Mouse (Mus musculus) testis, adult 2 months (tissue): ENCODE results near the gene Angptl2. TPM values are rescaled to one million over a fixed set of nuclear protein-coding genes. Genes with fewer than 3 reads are reported as not detected.

Source experiments
- H3K27ac ChIP-seq: fragments of 200-500 bp; 2 replicates; pipeline ENCODE4 v1.5.1; 2012; ENCODE audit warnings: low read depth, low read length; ENCODE audit not compliant: control insufficient read depth, insufficient read depth
- H3K27me3 ChIP-seq: fragments of 200-500 bp; 2 replicates; pipeline ENCODE4 v1.6.1; 2012; ENCODE audit warnings: mild to moderate bottlenecking, low read length, moderate library complexity; ENCODE audit not compliant: control insufficient read depth, insufficient read depth
- H3K36me3 ChIP-seq: fragments of 200-500 bp; 2 replicates; pipeline ENCODE4 v1.6.1; 2012; ENCODE audit warnings: mild to moderate bottlenecking, low read length; ENCODE audit not compliant: control insufficient read depth, insufficient read depth
- H3K4me1 ChIP-seq: fragments of 200-500 bp; 2 replicates; pipeline ENCODE4 v1.6.1; 2012; ENCODE audit warnings: low read length; ENCODE audit not compliant: control insufficient read depth, insufficient read depth
- H3K4me3 ChIP-seq: fragments of 200-500 bp; 2 replicates; pipeline ENCODE4 v1.5.1; 2012; ENCODE audit warnings: low read depth, mild to moderate bottlenecking, low read length, moderate library complexity, mixed read lengths; ENCODE audit not compliant: control insufficient read depth
- CTCF ChIP-seq: fragments of 200-500 bp; IDR thresholded peaks from 2 replicates; pipeline ENCODE4 v1.5.1; 2012; ENCODE audit warnings: low read depth, mild to moderate bottlenecking, inconsistent platforms, low read length, moderate library complexity; ENCODE audit not compliant: control insufficient read depth, insufficient read depth, insufficient replicate concordance
- POLR2A ChIP-seq: fragments of 200-500 bp; IDR thresholded peaks from 2 replicates; pipeline ENCODE4 v1.6.1; 2012; ENCODE audit warnings: low read depth, mild to moderate bottlenecking, inconsistent platforms, low read length, moderate library complexity; ENCODE audit not compliant: control insufficient read depth
- polyA plus RNA-seq: library from polyadenylated mRNA; depleted of rRNA; stranded (reverse); fragments of >200 nt; gene quantifications from 2 replicates; pipeline ENCODE4 v1.2.3, GENCODE M21; 2012

Angptl2 gene
- polyA plus RNA-seq, 1 experiment = 3.1 TPM

DNA sequence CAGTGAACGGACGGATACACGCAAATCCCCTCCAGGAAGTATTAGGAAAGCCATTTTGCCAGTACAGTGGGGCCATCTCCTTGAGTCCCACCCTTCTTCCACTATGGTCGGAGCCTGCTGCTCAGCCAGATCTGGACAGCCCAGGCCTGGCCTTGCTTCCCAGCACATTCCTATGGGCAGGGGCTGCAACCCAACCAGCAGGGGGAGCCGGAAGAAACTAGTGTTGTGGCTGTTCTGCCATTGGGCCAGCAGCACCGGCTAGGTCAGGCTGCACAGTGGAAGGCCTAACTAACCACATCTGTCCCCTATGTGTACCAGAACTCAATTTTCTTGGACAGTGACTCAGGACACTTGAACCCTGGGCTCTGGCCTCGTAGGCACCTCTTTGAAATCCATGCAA lies 30.6 kb upstream of the Angptl2 start:
- Histone ChIP-seq H3K27me3 (no peaks in the 10 kb centered on the region), H3K27ac (no peak overlapping the region), H3K4me3 (no peak overlapping the region), H3K4me1 (peaks cover 3% of the 10 kb centered on the region), H3K36me3 (no peaks in the 10 kb centered on the region)
- 0 out of 2 replicates have a peak, but pooled peaks have one; percentile 24 for TF ChIP-seq CTCF
- TF ChIP-seq POLR2A = no peak

- no peaks in the 10 kb centered on the region for H3K36me3 ChIP-seq
- TF ChIP-seq POLR2A (no peak), CTCF (no peak)
- H3K4me3 ChIP-seq = no peak overlapping the region
- no peaks in the 10 kb centered on the region for H3K27me3 ChIP-seq
- H3K4me1 ChIP-seq = peaks cover 3% of the 10 kb centered on the region
- no peak overlapping the region for H3K27ac ChIP-seq
These were observed 29.4 kb upstream of the Angptl2 start for GRCm38 (mm10) chr2:33186505-33186904.

DNA sequence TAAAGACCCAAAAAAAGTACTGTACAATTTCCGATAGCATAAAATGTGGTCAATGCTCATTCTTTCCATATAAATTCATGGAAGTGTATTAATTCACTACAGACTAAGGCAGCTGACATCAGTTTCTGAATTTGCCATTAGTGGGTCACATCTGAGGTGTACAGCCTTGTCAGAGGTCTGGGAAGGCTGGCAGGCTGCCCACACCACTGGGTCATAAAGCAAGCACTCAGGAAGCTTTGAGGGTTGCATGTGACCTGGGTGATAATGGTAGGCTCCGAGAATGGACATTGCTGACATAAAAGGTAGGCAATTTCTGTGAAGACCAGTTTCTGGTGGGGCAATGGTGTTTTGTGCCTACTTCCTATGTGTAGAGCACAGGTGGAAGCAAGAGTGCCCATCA lies 28.0 kb upstream of the Angptl2 start:
- no peak overlapping the region for H3K27ac ChIP-seq
- no peaks in the 10 kb centered on the region for H3K27me3 ChIP-seq
- no peaks in the 10 kb centered on the region for H3K36me3 ChIP-seq
- no peak overlapping the region for H3K4me3 ChIP-seq
- peaks cover 3% of the 10 kb centered on the region for H3K4me1 ChIP-seq
- TF ChIP-seq POLR2A = no peak
- no peak for TF ChIP-seq CTCF

DNA sequence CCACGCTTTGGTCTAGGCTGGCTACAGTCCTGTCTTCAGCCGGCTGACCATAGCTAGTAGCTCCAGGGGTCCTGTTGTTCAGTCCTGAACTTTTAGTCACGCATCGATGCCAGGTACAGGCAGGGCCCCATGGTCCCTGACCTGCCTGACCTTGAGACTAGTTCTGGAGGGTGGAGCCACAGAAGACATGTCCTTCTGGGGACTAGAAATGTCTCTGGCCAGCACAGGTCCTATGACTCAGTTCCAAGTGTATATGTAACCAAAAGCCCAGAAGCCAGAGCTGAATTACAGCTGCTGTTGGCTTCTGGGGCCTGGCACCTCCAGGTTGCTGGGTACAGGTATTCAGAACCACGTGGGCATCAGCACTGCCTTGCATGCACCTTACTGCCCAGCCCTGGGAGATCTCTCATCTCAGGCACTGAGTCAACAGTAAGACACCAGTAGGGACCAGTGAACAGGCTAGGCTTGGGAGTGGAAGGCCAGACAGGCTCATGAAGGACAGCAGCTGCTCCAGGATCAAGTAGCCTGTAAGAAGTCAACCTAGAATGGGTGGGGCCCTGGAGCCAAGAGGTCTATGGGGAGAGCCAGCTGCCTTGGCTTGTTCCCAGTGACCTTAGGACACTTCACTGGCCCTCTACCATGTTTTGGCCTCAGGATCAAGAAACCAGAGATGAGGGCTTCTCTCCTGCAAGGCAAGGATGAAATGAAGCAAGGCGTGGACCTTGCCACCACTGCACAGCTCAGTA lies 26.8 kb upstream of the Angptl2 start:
- H3K4me3 ChIP-seq = no peak overlapping the region
- TF ChIP-seq POLR2A = no peak
- TF ChIP-seq CTCF = no peak
- H3K27ac ChIP-seq = no peak overlapping the region
- H3K36me3 ChIP-seq = no peaks in the 10 kb centered on the region
- H3K4me1 ChIP-seq = peaks cover 3% of the 10 kb centered on the region
- H3K27me3 ChIP-seq = no peaks in the 10 kb centered on the region

GRCm38 (mm10) chr2:33189976-33190375 lies 25.9 kb upstream of the Angptl2 start:
- H3K36me3 ChIP-seq = no peaks in the 10 kb centered on the region

DNA sequence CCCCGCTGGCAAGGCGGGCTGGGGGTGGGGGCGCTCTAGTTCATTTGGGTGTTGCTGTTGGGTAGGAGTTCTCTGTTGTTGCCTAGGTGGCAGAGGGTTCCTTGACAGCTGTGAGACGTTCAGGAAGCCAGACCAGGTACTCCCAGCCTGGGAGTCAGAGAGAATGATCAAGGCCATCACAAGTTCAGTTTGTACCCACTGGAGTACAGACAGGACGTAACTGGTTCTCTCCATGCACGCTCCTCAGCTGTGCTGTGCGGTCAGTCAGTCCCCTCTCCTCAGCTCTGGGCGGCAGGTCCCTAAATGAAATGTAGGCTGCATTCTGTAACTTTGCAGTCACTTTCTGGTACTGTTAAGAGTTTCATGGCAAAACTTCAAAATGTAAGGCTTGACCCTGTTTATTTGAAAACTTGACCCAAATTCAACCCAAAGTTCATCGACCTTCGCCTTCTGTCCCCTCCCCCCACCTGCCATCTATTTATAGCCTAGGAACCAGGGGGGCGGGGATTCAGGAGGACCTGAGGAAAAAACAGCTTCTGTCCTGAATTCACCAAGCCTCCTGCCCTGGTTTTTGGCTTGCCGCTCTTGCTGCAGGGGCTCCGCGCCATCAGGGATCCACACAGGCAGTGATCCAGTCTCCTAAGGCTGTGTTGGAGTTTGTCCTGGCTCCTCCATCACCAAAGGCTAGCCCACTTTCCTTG lies 15.4 kb upstream of the Angptl2 start:
- no peaks in the 10 kb centered on the region for H3K27me3 ChIP-seq
- TF ChIP-seq POLR2A = no peak
- H3K4me3 ChIP-seq = no peak overlapping the region
- no peak overlapping the region for H3K27ac ChIP-seq
- H3K36me3 ChIP-seq = no peaks in the 10 kb centered on the region
- peaks cover 3% of the 10 kb centered on the region; the same call in 1 of the 2 replicates for H3K4me1 ChIP-seq

More at GRCm38 (mm10) chr2:33189976-33190375, 25.9 kb upstream of the Angptl2 start:
- H3K4me3 ChIP-seq = no peak overlapping the region
- no peak for TF ChIP-seq CTCF
- TF ChIP-seq POLR2A = no peak
- H3K27me3 ChIP-seq = no peaks in the 10 kb centered on the region
- H3K27ac ChIP-seq = no peak overlapping the region
- H3K4me1 ChIP-seq = peaks cover 3% of the 10 kb centered on the region

DNA sequence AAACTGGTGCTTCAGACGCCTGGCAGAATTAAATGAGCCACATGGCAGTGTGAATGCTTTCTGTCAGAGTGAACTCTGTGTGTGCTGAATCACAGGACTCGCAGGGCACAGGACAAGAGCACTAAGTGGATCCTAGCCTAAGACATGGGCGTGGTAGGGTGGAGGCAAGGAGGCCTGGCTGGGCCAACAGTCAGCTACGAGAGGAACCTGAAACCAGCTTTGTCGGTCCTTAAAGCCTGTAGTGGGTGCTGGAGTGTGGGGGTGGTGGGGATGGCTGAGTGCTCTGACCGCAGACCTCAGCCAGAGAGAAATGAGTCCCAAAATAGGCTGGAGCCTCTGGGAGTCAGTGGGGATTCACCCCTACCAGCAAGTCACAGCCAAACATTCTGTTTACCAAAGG lies 12.6 kb upstream of the Angptl2 start:
- Histone ChIP-seq H3K27ac (no peak overlapping the region), H3K4me1 (peaks cover 3% of the 10 kb centered on the region; the same call in 1 of the 2 replicates), H3K4me3 (no peak overlapping the region), H3K36me3 (no peaks in the 10 kb centered on the region), H3K27me3 (no peaks in the 10 kb centered on the region)
- TF ChIP-seq CTCF (no peak), POLR2A (no peak)
